Mouse (Mus musculus): ENCODE measurements around the gene Gm45234. TPM values are rescaled to one million over a fixed set of nuclear protein-coding genes. Genes with fewer than 3 reads are reported as not detected.
"Not testable (repeated sequence)": the region's sequence is repeated elsewhere in the genome, so short reads cannot be mapped to it uniquely, and the experiment has no call there.

The Gm45234 gene
- total RNA-seq (2015) (not detected in 2 replicates), total RNA-seq (2017) (not detected in 2 replicates)

- ATAC-seq (ENCODE audit: poor library complexity, severe bottlenecking) = peak; percentile 49
These were observed at the start of gene Gm45234, which contains the start of gene Atn1 for GRCm38 (mm10) chr6:124755831-124756595. TSS of gene Gm45234 (minus strand) at chr6:124756021. TSS of gene Atn1 (minus strand) at chr6:124756524.

- no peak for ATAC-seq (ENCODE audit: poor library complexity, severe bottlenecking)
These were observed 48.5 kb upstream of the Gm45234 start for GRCm38 (mm10) chr6:124804341-124804740.

DNA sequence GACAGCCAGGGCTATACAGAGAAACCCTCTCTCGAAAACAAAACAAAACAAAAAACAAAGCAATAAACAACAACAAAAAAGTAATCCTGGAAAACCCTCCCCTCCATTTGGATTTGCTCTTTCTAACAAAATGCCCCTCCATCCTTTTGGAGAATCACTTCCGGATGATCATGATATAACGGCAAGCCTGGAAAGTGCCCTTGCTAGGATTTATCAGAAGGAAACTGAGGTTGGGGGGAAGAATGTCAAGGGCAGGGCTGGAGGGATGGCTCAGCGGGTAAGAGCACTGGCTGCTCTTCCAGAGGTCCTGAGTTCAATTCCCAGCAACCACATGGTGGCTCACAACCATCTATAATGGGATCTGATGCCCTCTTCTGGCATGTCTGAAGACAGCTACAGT lies 47.9 kb upstream of the Gm45234 start:
- ATAC-seq (ENCODE audit: poor library complexity, severe bottlenecking) = not testable (repeated sequence)

- ATAC-seq (ENCODE audit: poor library complexity, severe bottlenecking) = no peak
These were observed 47.2 kb upstream of the Gm45234 start for GRCm38 (mm10) chr6:124803061-124803460.

GRCm38 (mm10) chr6:124802400-124802799 lies 46.6 kb upstream of the Gm45234 start:
- not testable (repeated sequence) for ATAC-seq (ENCODE audit: poor library complexity, severe bottlenecking)

- 0 out of 2 replicates have a peak, but pooled peaks have one; percentile 21 for ATAC-seq (ENCODE audit: poor library complexity, severe bottlenecking)
These were observed 40.4 kb upstream of the Gm45234 start for GRCm38 (mm10) chr6:124796200-124796599.

DNA sequence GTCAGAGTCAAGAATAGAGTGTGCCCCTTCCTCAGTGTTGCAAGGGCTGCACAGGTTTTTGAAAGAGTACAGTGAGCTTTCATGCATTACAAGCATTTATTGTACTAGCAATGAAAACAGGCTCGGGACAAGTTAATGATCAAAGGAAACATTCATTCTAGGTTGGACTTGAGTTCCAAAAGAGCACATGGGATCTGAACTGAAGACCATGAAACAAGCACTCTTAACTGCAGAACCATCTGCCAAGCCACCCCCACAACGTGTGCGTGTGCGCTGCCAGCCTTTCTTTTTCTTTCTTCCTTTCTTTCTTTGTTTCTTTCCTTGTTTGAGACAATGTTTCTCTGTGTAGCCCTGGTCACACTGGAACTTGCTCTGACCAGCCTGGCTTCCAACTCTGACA lies 40.0 kb upstream of the Gm45234 start:
- ATAC-seq (ENCODE audit: poor library complexity, severe bottlenecking) = no peak

GRCm38 (mm10) chr6:124791911-124792310 lies 36.1 kb upstream of the Gm45234 start:
- ATAC-seq (ENCODE audit: poor library complexity, severe bottlenecking) = no peak

DNA sequence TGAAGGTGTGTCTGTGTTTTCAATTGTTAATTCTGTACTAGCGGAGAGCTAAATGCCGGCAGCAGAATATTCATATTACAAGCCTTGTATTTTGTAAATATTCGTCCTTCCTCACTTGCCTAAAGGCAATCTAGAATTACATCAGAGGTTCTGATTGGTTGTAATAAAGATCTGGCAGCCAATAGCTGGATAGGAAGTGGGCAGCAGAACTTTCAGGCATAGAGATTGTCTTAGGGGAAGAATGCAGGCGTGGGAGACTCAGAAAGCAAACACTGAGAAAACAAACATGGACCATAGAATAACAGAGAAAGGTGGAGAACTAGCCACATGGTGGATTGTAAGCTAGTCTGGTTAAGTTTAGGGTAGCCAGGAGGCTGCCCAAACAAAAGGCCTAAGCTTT lies 34.3 kb upstream of the Gm45234 start:
- no peak for ATAC-seq (ENCODE audit: poor library complexity, severe bottlenecking)

DNA sequence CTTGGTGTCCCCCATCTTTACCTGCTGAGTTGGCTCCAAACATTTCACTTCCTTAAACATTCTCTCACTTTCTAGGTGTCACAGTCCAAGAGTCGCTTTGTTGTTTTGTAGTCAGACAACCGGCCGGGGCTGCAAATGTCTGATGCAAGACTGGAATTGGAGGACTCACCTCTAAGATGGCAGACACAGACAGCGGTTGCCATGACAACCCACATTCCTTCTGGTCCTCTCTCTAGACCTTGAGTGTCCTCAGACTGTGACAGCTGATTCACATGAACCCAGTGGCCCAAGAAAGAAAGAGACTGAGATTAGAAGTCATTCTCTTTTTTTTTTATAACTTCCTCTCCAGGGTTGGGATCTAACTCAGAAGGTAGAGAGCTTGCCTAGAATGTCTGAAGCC lies 33.7 kb upstream of the Gm45234 start:
- ATAC-seq (ENCODE audit: poor library complexity, severe bottlenecking) = no peak

- no peak for ATAC-seq (ENCODE audit: poor library complexity, severe bottlenecking)
These were observed 31.9 kb upstream of the Gm45234 start for GRCm38 (mm10) chr6:124787722-124788121.

GRCm38 (mm10) chr6:124786756-124787420 lies 31.1 kb upstream of the Gm45234 start:
- peak; percentile 72 for ATAC-seq (ENCODE audit: poor library complexity, severe bottlenecking)

DNA sequence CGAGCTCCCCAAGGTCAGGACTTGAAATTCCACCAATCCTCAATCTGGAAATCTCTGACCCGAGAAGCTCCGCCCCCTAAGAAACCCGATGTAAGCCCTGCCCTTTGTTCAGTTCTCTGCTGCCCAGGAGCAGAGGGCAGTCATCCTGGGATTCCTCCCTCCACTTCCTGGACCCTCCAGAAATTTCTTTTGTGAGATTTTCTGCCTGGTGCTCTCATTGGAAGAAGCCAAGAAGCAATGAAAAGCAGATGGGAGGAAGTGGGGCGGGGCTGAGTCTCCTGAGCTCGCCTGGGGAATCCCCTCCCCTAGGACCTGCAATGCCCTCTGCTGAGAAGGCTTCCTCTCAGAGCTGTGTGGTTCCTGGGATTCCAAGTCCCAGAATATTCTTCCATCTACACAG lies 26.6 kb upstream of the Gm45234 start:
- ATAC-seq (ENCODE audit: poor library complexity, severe bottlenecking) = peak; percentile 47; the same call in 1 of the 2 replicates

DNA sequence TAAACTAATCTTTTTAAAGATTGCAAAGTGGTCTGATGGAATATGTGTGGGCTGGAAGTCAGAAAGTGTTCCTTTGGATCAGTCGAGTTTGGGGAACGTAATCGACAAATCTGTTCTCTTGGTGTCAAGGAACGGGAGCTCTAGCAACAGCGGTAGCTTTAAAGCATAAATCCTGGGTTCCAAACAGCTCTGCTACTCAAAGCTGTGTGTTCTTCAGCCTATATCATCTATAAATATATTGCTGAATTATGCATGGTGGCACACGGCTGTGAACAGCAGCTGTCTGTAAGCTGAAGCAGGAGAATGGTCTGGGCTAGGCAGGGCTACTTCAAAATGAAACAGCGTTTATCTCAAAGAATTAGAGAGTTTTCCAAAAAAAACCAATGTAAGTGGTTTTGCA lies 25.1 kb upstream of the Gm45234 start:
- no peak for ATAC-seq (ENCODE audit: poor library complexity, severe bottlenecking)

- peak; percentile 26; the same call in 1 of the 2 replicates for ATAC-seq (ENCODE audit: poor library complexity, severe bottlenecking)
These were observed 24.2 kb upstream of the Gm45234 start for GRCm38 (mm10) chr6:124779984-124780416.

GRCm38 (mm10) chr6:124779222-124779983 lies 23.6 kb upstream of the Gm45234 start, which contains the start of gene Lrrc23:
TSS of gene Lrrc23 (minus strand) at chr6:124779727.
- ATAC-seq (ENCODE audit: poor library complexity, severe bottlenecking) = peak; percentile 74

DNA sequence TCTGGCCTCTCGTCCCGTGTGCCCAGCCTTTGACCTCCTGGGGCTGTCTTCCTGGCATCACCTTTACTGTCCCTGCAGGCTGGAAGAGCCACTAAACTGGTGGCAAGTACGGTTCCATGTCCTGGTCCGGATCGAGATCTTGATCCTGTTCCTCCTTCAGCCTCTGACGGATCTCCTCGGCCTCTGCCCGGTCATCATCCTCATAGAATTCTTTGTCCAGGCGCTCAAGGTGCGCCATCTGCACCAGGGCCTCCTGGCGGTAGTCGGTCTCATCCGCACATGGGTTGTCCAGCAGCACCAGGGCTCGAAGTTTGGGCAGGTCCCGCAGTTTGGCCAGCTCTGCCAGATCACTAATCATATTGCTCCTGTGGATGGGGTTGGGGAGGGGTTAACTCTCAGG lies 14.7 kb upstream of the Gm45234 start:
- no peak for ATAC-seq (ENCODE audit: poor library complexity, severe bottlenecking)

DNA sequence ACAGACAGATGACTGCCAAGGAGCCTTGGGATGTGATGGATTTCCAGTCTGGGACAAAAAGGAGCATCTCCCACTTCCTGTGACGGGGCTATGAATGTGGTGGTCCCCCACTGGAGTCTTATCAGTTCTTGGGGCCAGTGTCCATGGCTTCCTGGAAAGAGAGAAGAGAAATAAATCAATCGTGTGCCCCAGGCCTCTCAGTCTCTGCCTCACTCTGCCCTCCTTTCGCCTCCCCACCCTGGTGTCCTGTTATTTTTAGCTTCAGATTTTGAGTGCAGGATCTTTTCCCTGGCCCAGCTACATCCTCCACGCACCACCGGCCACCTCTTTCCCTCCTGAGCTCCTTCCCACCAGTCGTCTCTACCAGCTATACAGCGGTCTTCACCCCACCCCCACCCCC lies 14.2 kb upstream of the Gm45234 start:
- no peak for ATAC-seq (ENCODE audit: poor library complexity, severe bottlenecking)

DNA sequence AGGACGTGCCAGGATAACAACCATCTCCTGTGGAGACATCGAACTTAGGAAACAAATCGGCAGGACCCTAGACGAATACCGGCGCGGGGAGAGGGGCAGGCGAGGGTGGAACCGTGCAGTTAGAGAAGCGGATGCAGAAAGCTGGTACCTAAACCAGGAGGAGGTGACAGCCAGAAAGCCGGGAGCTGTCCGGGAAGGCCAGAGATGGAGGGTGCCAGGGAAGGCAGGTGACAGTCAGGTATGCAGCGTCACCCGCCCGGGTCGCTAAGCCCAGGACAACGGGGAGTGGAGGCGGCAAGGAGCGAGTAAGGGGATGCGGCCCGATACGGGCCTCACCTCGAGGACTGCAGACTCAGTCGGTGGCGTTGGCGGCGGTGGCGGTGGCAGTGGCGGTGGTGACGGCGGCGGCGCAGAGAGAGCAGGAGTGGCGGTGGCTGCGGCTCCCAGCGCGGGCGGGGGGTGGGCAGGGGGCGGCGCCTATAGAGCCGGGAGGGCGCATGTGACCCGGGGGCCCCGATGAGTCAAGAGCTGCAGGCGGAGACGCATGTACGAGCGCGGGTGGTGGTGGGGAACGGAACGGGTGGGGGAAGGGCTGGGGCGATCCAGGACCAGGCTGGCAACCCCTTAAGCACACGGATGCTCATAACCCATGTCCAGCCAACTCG lies 13.4 kb upstream of the Gm45234 start, which contains the start of gene Eno2:
Gene Eno2, minus strand, starts transcription at position 573 of the 665 bp plus-strand sequence.
- peak; percentile 72 for ATAC-seq (ENCODE audit: poor library complexity, severe bottlenecking)

GRCm38 (mm10) chr6:124768704-124769044 lies 12.9 kb upstream of the Gm45234 start:
- peak; percentile 42 for ATAC-seq (ENCODE audit: poor library complexity, severe bottlenecking)
